Mouse (Mus musculus) right cerebral cortex, postnatal 4 days (tissue): ENCODE results near the gene Snn.

Source experiments
- DNase-seq: peaks from one replicate; pipeline ENCODE4 v3.0.0-alpha.2; 2022

Gene Snn

GRCm38 (mm10) chr16:11086856-11087588 is 26.3 kb downstream of the Snn start:
- DNase-seq, result no peak

- DNase-seq, result no peak
Measured at GRCm38 (mm10) chr16:11090836-11091570, 30.3 kb downstream of the Snn start.

- no peak for DNase-seq
Measured at GRCm38 (mm10) chr16:11092061-11092460, 31.3 kb downstream of the Snn start.

GRCm38 (mm10) chr16:11092523-11092922 is 31.8 kb downstream of the Snn start:
- no peak for DNase-seq

- no peak for DNase-seq
Measured at GRCm38 (mm10) chr16:11093717-11094386, 33.1 kb downstream of the Snn start.

- DNase-seq, result no peak
Measured at GRCm38 (mm10) chr16:11097301-11097700, 36.6 kb downstream of the Snn start.

GRCm38 (mm10) chr16:11104905-11105304 is 44.2 kb downstream of the Snn start:
- DNase-seq, result no peak

- no peak for DNase-seq
Measured at GRCm38 (mm10) chr16:11109198-11109740, 48.5 kb downstream of the Snn start.

GRCm38 (mm10) chr16:11122625-11123024 is 61.9 kb downstream of the Snn start:
- DNase-seq, result no peak

- DNase-seq, result no peak
Measured at GRCm38 (mm10) chr16:11124110-11124509, 63.4 kb downstream of the Snn start.
